Mouse (Mus musculus): ENCODE measurements at regions not wholly inside any gene's neighbourhood (a gene's known extent, or its start where the extent isn't known, plus 50 kb on each side); places are given as distances from the start of the nearest gene placed in this dataset.

GRCm38 (mm10) chr14:46663529-46663928, 96.8 kb upstream of the Cdkn3 start:
- Histone ChIP-seq H3K4me1 (peaks cover 58% of the 10 kb centered on the region), H3K36me3 (no peaks in the 10 kb centered on the region), H3K27ac (no peak overlapping the region), H3K9me3 (replicated peaks) (no peaks in the 10 kb centered on the region), H3K27me3 (ENCODE audit: low read depth, poor library complexity, severe bottlenecking) (peaks cover 4% of the 10 kb centered on the region; the same call in 1 of the 2 replicates), H3K4me3 (no peak overlapping the region)
- WGBS = 88% methylated on average over 5 of the region's 5 CpGs
- DNase-seq (ENCODE audit: low spot score) = no peak

GRCm38 (mm10) chr14:46661792-46662545, 98.4 kb upstream of the Cdkn3 start:
- Histone ChIP-seq H3K4me1 (peaks cover 62% of the 10 kb centered on the region), H3K27ac (peak overlapping the region; percentile 67), H3K36me3 (no peaks in the 10 kb centered on the region), H3K27me3 (ENCODE audit: low read depth, poor library complexity, severe bottlenecking) (peaks cover 4% of the 10 kb centered on the region; the same call in 1 of the 2 replicates), H3K4me3 (no peak overlapping the region), H3K9me3 (replicated peaks) (no peaks in the 10 kb centered on the region)
- 1% methylated on average over 9 of the region's 9 CpGs for WGBS
- DNase-seq (ENCODE audit: low spot score) = peak; percentile 49

- no peak for DNase-seq (ENCODE audit: low spot score)
- Histone ChIP-seq H3K4me1 (peaks cover 64% of the 10 kb centered on the region), H3K36me3 (no peaks in the 10 kb centered on the region), H3K9me3 (replicated peaks) (no peaks in the 10 kb centered on the region), H3K4me3 (no peak overlapping the region), H3K27me3 (ENCODE audit: low read depth, poor library complexity, severe bottlenecking) (peaks cover 4% of the 10 kb centered on the region; the same call in 1 of the 2 replicates), H3K27ac (0 out of 2 replicates have a peak overlapping the region, but pooled peaks have one; percentile 67)
- WGBS = 34% methylated on average over 3 of the region's 3 CpGs
Measured at GRCm38 (mm10) chr14:46661118-46661791, 99.1 kb upstream of the Cdkn3 start.

- no peak for DNase-seq (ENCODE audit: low spot score)
- H3K4me1 ChIP-seq = peaks cover 74% of the 10 kb centered on the region
- H3K9me3 ChIP-seq (replicated peaks) = no peaks in the 10 kb centered on the region
- peaks cover 4% of the 10 kb centered on the region; the same call in 1 of the 2 replicates for H3K27me3 ChIP-seq (ENCODE audit: low read depth, poor library complexity, severe bottlenecking)
- no peak overlapping the region for H3K4me3 ChIP-seq
- H3K36me3 ChIP-seq = no peaks in the 10 kb centered on the region
- peak overlapping the region; percentile 61 for H3K27ac ChIP-seq
- WGBS = 24% methylated on average over 4 of the region's 4 CpGs
Measured at GRCm38 (mm10) chr14:46659365-46659764, 101.0 kb upstream of the Cdkn3 start.

- no peaks in the 10 kb centered on the region for H3K36me3 ChIP-seq
- no peak overlapping the region for H3K27ac ChIP-seq
- H3K27me3 ChIP-seq (ENCODE audit: low read depth, poor library complexity, severe bottlenecking) = no peaks in the 10 kb centered on the region
- DNase-seq (ENCODE audit: low spot score) = no peak
- 92% methylated on average over 10 of the region's 10 CpGs for WGBS
- peaks cover 45% of the 10 kb centered on the region for H3K4me1 ChIP-seq
- H3K9me3 ChIP-seq (replicated peaks) = no peaks in the 10 kb centered on the region
- H3K4me3 ChIP-seq = no peak overlapping the region
Measured at GRCm38 (mm10) chr14:46656249-46656648, 104.1 kb upstream of the Cdkn3 start.

GRCm38 (mm10) chr14:46647319-46647974, 112.9 kb upstream of the Cdkn3 start:
- Histone ChIP-seq H3K4me3 (no peak overlapping the region), H3K27me3 (ENCODE audit: low read depth, poor library complexity, severe bottlenecking) (no peaks in the 10 kb centered on the region), H3K9me3 (replicated peaks) (no peaks in the 10 kb centered on the region), H3K27ac (no peak overlapping the region), H3K36me3 (no peaks in the 10 kb centered on the region), H3K4me1 (peaks cover 23% of the 10 kb centered on the region)
- 65% methylated on average over 12 of the region's 12 CpGs for WGBS
- no peak for DNase-seq (ENCODE audit: low spot score)

- Histone ChIP-seq H3K36me3 (no peaks in the 10 kb centered on the region), H3K4me1 (peaks cover 23% of the 10 kb centered on the region), H3K27me3 (ENCODE audit: low read depth, poor library complexity, severe bottlenecking) (no peaks in the 10 kb centered on the region), H3K4me3 (no peak overlapping the region), H3K27ac (no peak overlapping the region), H3K9me3 (replicated peaks) (no peaks in the 10 kb centered on the region)
- DNase-seq (ENCODE audit: low spot score) = no peak
- WGBS = 69% methylated on average over 14 of the region's 14 CpGs
Measured at GRCm38 (mm10) chr14:46646673-46647318, 113.5 kb upstream of the Cdkn3 start.

- Histone ChIP-seq H3K9me3 (replicated peaks) (no peaks in the 10 kb centered on the region), H3K36me3 (no peaks in the 10 kb centered on the region), H3K4me1 (peaks cover 69% of the 10 kb centered on the region), H3K27me3 (ENCODE audit: low read depth, poor library complexity, severe bottlenecking) (no peaks in the 10 kb centered on the region), H3K4me3 (no peak overlapping the region), H3K27ac (0 out of 2 replicates have a peak overlapping the region, but pooled peaks have one; percentile 40)
- 37% methylated on average over 8 of the region's 8 CpGs for WGBS
- DNase-seq (ENCODE audit: low spot score) = no peak
Measured at GRCm38 (mm10) chr14:46639116-46639826, 121.1 kb upstream of the Cdkn3 start.

- WGBS = 90% methylated on average over 6 of the region's 6 CpGs
- no peak overlapping the region for H3K4me3 ChIP-seq
- H3K36me3 ChIP-seq = no peaks in the 10 kb centered on the region
- no peaks in the 10 kb centered on the region for H3K9me3 ChIP-seq (replicated peaks)
- H3K27ac ChIP-seq = 0 out of 2 replicates have a peak overlapping the region, but pooled peaks have one; percentile 37
- no peaks in the 10 kb centered on the region for H3K27me3 ChIP-seq (ENCODE audit: low read depth, poor library complexity, severe bottlenecking)
- H3K4me1 ChIP-seq = peaks cover 70% of the 10 kb centered on the region
- no peak for DNase-seq (ENCODE audit: low spot score)
Measured at GRCm38 (mm10) chr14:46638516-46638915, 121.8 kb upstream of the Cdkn3 start.

GRCm38 (mm10) chr14:46637240-46637639, 123.1 kb upstream of the Cdkn3 start:
- H3K27ac ChIP-seq = peak overlapping the region; percentile 39; the same call in 1 of the 2 replicates
- no peaks in the 10 kb centered on the region for H3K9me3 ChIP-seq (replicated peaks)
- DNase-seq (ENCODE audit: low spot score) = no peak
- H3K4me3 ChIP-seq = no peak overlapping the region
- H3K27me3 ChIP-seq (ENCODE audit: low read depth, poor library complexity, severe bottlenecking) = no peaks in the 10 kb centered on the region
- H3K36me3 ChIP-seq = no peaks in the 10 kb centered on the region
- peaks cover 70% of the 10 kb centered on the region for H3K4me1 ChIP-seq
- 86% methylated on average over 5 of the region's 5 CpGs for WGBS

- no peaks in the 10 kb centered on the region for H3K27me3 ChIP-seq (ENCODE audit: low read depth, poor library complexity, severe bottlenecking)
- no peak overlapping the region for H3K27ac ChIP-seq
- 87% methylated on average over 6 of the region's 6 CpGs for WGBS
- H3K4me3 ChIP-seq = no peak overlapping the region
- no peak for DNase-seq (ENCODE audit: low spot score)
- H3K9me3 ChIP-seq (replicated peaks) = no peaks in the 10 kb centered on the region
- peaks cover 69% of the 10 kb centered on the region for H3K4me1 ChIP-seq
- H3K36me3 ChIP-seq = no peaks in the 10 kb centered on the region
Measured at GRCm38 (mm10) chr14:46636364-46636763, 124.0 kb upstream of the Cdkn3 start.

GRCm38 (mm10) chr14:46635322-46635721, 125.0 kb upstream of the Cdkn3 start:
- Histone ChIP-seq H3K4me3 (no peak overlapping the region), H3K9me3 (replicated peaks) (no peaks in the 10 kb centered on the region), H3K27me3 (ENCODE audit: low read depth, poor library complexity, severe bottlenecking) (no peaks in the 10 kb centered on the region), H3K4me1 (peaks cover 59% of the 10 kb centered on the region), H3K27ac (peak overlapping the region; percentile 26; the same call in 1 of the 2 replicates), H3K36me3 (no peaks in the 10 kb centered on the region)
- no peak for DNase-seq (ENCODE audit: low spot score)
- 87% methylated on average over 3 of the region's 3 CpGs for WGBS

Measured in limb, embryonic 10.5 days (tissue).